Mouse (Mus musculus) layer of hippocampus, postnatal 10 days (tissue): ENCODE measurements at regions not wholly inside any gene's neighbourhood (a gene's known extent, or its start where the extent isn't known, plus 50 kb on each side); places are given as distances from the start of the nearest gene placed in this dataset.

Experiments used
- DNase-seq, 2 experiments: peaks; one replicate each; pipeline ENCODE4 v3.0.0; 2021; ENCODE audit warnings: low spot score in 2 of 2

DNA sequence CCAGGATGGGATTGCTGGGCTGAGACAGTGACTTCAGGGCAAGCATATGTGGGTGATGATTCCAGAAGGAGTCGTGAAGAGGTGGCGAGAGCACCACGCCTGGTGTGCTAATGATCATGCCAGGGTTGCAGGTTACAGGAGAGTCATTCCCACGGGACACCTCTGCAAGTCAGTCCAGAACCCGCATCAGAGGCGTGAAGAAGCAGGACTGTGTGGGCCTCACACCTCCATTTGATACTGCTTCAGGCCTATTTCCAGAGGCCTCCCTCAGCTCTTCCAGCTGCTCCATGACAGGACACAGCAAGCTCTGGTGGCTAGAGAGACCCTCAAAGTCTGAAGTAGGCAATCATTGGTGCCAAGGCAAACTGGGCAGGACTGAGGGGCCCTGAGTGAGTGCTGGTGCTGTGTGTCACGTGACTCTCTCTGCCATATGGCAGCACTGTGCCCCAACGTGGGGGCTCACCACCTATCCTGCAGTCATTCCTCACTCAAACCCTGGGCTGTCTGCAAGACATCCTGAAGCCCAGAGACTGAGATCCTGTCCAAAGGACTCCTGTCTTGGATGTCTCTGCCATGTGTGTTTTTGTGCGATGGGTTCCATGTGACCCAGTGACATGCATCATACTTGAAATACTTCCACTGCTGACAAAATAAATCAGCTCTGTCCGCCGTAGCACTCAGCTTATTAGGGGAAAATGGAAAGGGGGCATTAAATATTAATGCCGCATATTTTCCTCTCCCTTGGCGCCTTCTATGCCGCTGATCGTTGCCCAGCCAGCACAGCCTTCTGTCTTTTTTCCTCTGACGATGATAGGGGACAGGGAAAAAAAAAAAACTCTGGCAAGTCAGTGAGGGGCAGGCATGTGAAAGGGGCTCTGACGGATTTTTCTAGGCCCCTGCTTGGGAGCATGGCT lies 247.6 kb upstream of the Habp2 start:
- no peak for DNase-seq

GRCm38 (mm10) chr19:56041930-56042329 lies 245.0 kb upstream of the Habp2 start:
- no peak for DNase-seq

- no peak for DNase-seq
Measured at GRCm38 (mm10) chr19:56046784-56047390, 240.1 kb upstream of the Habp2 start.

- DNase-seq, result no peak
Measured at GRCm38 (mm10) chr19:56054186-56054585, 232.8 kb upstream of the Habp2 start.

- DNase-seq, result no peak
Measured at GRCm38 (mm10) chr19:56056397-56056796, 230.5 kb upstream of the Habp2 start.

GRCm38 (mm10) chr19:56061882-56062540 lies 224.9 kb upstream of the Habp2 start:
- peak; percentile 17 to 21 for DNase-seq

DNA sequence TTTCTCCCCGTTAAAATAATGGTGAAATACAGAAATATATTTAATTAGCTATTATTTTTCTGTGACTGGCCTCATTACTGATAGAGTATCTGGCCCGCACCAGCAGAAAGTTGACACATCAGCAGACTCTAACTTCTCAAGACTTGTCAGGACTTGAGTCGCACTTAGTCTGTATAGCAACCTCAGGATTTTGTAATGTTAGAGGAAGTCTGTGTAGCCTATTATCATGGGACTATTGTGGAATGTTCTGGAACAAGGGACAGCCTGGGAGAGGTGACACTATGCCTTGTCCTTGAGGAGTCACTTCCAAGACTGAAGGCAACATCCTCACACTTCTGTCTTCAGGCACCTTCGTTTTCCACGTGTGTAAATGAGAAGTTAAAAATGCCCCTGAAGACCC lies 223.8 kb upstream of the Habp2 start:
- DNase-seq, result no peak

GRCm38 (mm10) chr19:56065730-56066129 lies 221.2 kb upstream of the Habp2 start:
- no peak for DNase-seq

GRCm38 (mm10) chr19:56068165-56068564 lies 218.8 kb upstream of the Habp2 start:
- no peak for DNase-seq

DNA sequence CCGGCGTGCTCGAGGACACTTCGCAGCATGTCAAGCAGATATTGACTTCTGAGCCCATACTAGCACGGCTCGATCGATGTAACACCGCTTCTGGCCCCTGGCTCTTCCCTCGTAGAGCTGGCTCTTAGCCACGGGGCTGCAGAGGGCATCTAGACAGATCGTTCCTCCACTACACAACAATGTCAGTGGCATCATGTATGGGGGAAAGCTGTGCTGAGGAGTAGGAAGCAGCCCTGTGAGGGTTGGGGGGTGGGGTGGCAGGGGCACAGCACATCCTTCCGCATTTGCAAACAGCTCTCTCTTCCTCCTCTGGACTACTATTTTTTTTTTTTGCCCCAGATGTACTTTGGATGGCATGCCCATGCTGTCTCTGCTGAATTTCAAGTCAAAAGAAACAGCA lies 218.1 kb upstream of the Habp2 start:
- DNase-seq, result no peak

GRCm38 (mm10) chr19:56069266-56069665 lies 217.7 kb upstream of the Habp2 start:
- DNase-seq, result no peak

GRCm38 (mm10) chr19:56071340-56071739 lies 215.6 kb upstream of the Habp2 start:
- no peak for DNase-seq

- DNase-seq, result no peak
Measured at GRCm38 (mm10) chr19:56076128-56076527, 210.8 kb upstream of the Habp2 start.

- no peak for DNase-seq
Measured at GRCm38 (mm10) chr19:56077491-56077890, 209.4 kb upstream of the Habp2 start.

DNA sequence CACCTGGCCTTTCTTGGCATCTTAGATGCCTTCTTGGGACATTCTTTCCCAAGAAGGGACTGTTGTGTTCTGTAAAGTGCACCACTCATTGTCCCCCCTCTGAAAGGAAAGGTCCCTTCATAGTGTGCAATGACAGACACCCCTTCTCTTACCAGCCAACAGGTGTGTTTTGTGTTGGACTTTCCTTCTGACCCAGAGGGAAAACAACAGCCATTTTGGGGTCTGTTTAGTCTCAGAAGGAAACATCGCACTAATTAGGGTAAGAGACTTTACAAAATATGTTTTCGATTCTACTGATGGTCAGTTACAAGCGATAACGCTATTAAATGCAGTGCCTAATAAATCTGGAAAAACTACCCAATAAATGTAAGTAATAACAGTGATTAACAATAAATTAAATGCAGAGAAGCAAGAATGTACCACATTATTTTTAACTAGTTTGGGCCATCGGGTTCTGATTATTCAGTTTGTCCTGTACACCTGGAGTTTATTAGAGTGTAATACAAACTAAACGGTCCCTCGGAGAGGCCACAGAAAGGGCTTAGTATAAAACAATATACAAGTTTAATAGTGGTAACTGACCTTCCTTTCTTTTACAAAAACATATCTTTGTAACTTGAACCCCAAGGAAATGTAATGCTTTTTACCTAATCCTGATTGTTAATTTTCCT lies 200.4 kb upstream of the Habp2 start:
- no peak for DNase-seq

- DNase-seq, result no peak
Measured at GRCm38 (mm10) chr19:56087127-56087526, 199.8 kb upstream of the Habp2 start.

GRCm38 (mm10) chr19:56089795-56090375 lies 197.1 kb upstream of the Habp2 start:
- no peak for DNase-seq

GRCm38 (mm10) chr19:56091581-56091980 lies 195.4 kb upstream of the Habp2 start:
- DNase-seq, result no peak

- DNase-seq, result no peak
Measured at GRCm38 (mm10) chr19:56095873-56096272, 191.1 kb upstream of the Habp2 start.

- no peak for DNase-seq
Measured at GRCm38 (mm10) chr19:56099725-56100124, 187.2 kb upstream of the Habp2 start.
